Mouse (Mus musculus) myocyte (in vitro differentiated cells): ENCODE results near the gene Drg2. TPM values are rescaled to one million over a fixed set of nuclear protein-coding genes. Genes with fewer than 3 reads are reported as not detected.
A peak's percentile ranks its signal among the peaks of the same experiment; 100 is the strongest.
"Not testable (repeated sequence)": the region's sequence is repeated elsewhere in the genome, so short reads cannot be mapped to it uniquely, and the experiment has no call there.

Experiments used
- H3K27me3 ChIP-seq: one replicate; pipeline ENCODE4 v1.6.1; 2011; ENCODE audit not compliant: control insufficient read depth, insufficient read depth, insufficient read length
- H3K36me3 ChIP-seq: one replicate; pipeline ENCODE4 v1.6.1; 2011; ENCODE audit not compliant: control insufficient read depth, insufficient read depth
- H3K4me2 ChIP-seq: one replicate; pipeline ENCODE4 v1.6.1; 2011; ENCODE audit warnings: low read depth, control low read depth
- H3K4me3 ChIP-seq: one replicate; pipeline ENCODE4 v1.5.1; 2011; ENCODE audit warnings: mild to moderate bottlenecking, control low read depth, moderate library complexity
- H3K79me2 ChIP-seq: one replicate; pipeline ENCODE4 v1.6.1; 2011; ENCODE audit not compliant: control insufficient read depth, insufficient read depth
- H3ac ChIP-seq: one replicate; pipeline ENCODE4 v1.6.1; 2011; ENCODE audit not compliant: control insufficient read depth, insufficient read length
- CEBPB ChIP-seq: IDR thresholded peaks from 2 replicates; pipeline ENCODE4 v1.6.1; 2011; ENCODE audit warnings: mild to moderate bottlenecking, moderate library complexity; ENCODE audit not compliant: poor library complexity, insufficient read depth, severe bottlenecking
- E2F4 ChIP-seq: IDR thresholded peaks from one replicate; pipeline ENCODE4 v1.6.1; 2011; ENCODE audit warnings: mild to moderate bottlenecking, control low read depth, moderate library complexity; ENCODE audit not compliant: insufficient read depth
- MAX ChIP-seq: IDR thresholded peaks from one replicate; pipeline ENCODE4 v1.6.1; 2011; ENCODE audit warnings: low read depth, mild to moderate bottlenecking, control low read depth
- MYOD1 ChIP-seq, 3 experiments: IDR thresholded peaks; one replicate each; pipeline ENCODE4 v1.6.1; 2011; ENCODE audit warnings: control low read depth in 2 of 3, low read depth in 2 of 3, mild to moderate bottlenecking in 2 of 3, moderate library complexity in 1 of 3; ENCODE audit not compliant: insufficient read length in 2 of 3, control insufficient read depth in 1 of 3
- MYOG ChIP-seq, 3 experiments: IDR thresholded peaks; one replicate each; pipeline ENCODE4 v1.6.1; 2011; ENCODE audit warnings: control low read depth in 2 of 3, low read depth in 2 of 3, mild to moderate bottlenecking in 2 of 3; ENCODE audit not compliant: insufficient read length in 2 of 3, control insufficient read depth in 1 of 3, insufficient read depth in 1 of 3
- POLR2A ChIP-seq: IDR thresholded peaks from one replicate; pipeline ENCODE4 v1.6.1; 2011; ENCODE audit warnings: low read depth, mild to moderate bottlenecking, control low read depth, moderate library complexity; ENCODE audit not compliant: insufficient read length
- POLR2AphosphoS2 ChIP-seq: IDR thresholded peaks from one replicate; pipeline ENCODE4 v1.6.1; 2011; ENCODE audit warnings: low read depth, control low read depth; ENCODE audit not compliant: insufficient read length
- REST ChIP-seq: IDR thresholded peaks from one replicate; pipeline ENCODE4 v1.6.1; 2011; ENCODE audit warnings: mild to moderate bottlenecking, control low read depth, moderate library complexity; ENCODE audit not compliant: insufficient read depth, insufficient read length
- SRF ChIP-seq: IDR thresholded peaks from one replicate; pipeline ENCODE4 v1.6.1; 2011; ENCODE audit warnings: low read depth; ENCODE audit not compliant: control insufficient read depth, insufficient read length
- TCF12 ChIP-seq: IDR thresholded peaks from one replicate; pipeline ENCODE4 v1.6.1; 2011; ENCODE audit warnings: mild to moderate bottlenecking, control low read depth; ENCODE audit not compliant: poor library complexity, insufficient read depth, severe bottlenecking
- TCF3 ChIP-seq: IDR thresholded peaks from one replicate; pipeline ENCODE4 v1.6.1; 2011; ENCODE audit warnings: low read depth, control low read depth; ENCODE audit not compliant: insufficient read length
- USF1 ChIP-seq: IDR thresholded peaks from one replicate; pipeline ENCODE4 v1.6.1; 2011; ENCODE audit warnings: low read depth, mild to moderate bottlenecking, control low read depth, moderate library complexity
- polyA plus RNA-seq: library from polyadenylated mRNA; unstranded; fragments of >200 nt; fragmentation: generic; extraction: Trizol; gene quantifications from one replicate; pipeline ENCODE4 v1.2.1, GENCODE M21; 2012; ENCODE audit warnings: missing spikeins

Drg2 gene
- polyA plus RNA-seq, 1 experiment, result 63.1 TPM

DNA sequence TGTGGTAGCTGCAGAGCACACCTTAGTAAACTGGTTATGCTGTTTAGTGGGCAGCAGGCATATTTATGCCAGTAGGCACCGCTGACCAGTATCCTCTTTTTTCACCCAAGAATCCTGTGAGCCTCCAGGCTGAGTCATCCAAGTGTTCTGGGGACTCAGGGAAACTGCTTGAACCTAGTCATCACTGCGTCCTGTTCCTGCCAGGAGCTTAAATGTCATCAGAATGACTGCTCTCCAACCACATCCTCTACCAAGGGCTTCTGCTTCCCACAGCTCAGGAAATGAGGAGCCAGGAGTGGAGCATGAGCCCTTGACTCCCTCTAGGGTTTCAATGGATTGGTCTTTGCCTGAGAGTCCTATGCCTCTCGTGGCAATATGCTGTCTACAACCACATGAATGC is 17.8 kb upstream of the Drg2 start:
- H3ac ChIP-seq, result no peak overlapping the region
- peaks cover 15% of the 10 kb centered on the region for H3K36me3 ChIP-seq
- H3K4me3 ChIP-seq, result no peak overlapping the region
- peak overlapping the region; percentile 57 for H3K4me2 ChIP-seq
- TF ChIP-seq MYOG (IDR thresholded peaks at IDR 0.05; ENCODE audit: control insufficient read depth in 1 of 3, insufficient read depth in 1 of 3, insufficient read length in 2 of 3, low read depth in 2 of 3), result no peak
- no peak for TF ChIP-seq SRF
- no peak for TF ChIP-seq POLR2A
- TF ChIP-seq USF1, result no peak
- no peak for TF ChIP-seq TCF3
- TF ChIP-seq POLR2AphosphoS2, result no peak
- TF ChIP-seq CEBPB, result no peak
- TF ChIP-seq REST, result no peak
- no peaks in the 10 kb centered on the region for H3K27me3 ChIP-seq
- H3K79me2 ChIP-seq, result no peaks in the 10 kb centered on the region

DNA sequence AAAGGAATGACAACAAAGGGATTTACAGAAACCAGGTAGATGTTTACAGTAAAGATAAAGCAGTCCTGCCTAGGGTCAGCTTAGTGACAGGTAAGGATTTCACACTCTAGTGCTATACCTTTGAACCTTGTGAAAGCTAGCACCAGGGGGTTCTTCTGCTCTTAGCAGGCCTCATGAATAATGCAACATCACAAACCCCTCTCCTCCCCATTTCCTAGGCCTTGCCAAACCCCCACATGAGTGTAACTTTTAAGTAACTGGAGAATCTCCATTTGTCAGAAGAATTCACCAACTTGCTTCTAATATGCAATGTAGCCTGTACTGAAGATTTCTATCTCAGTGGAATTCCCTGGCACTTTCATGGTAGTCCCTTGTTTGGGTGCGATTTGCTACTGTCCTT is 14.8 kb upstream of the Drg2 start:
- H3K27me3 ChIP-seq, H3ac ChIP-seq, H3K4me2 ChIP-seq, H3K4me3 ChIP-seq, H3K79me2 ChIP-seq: not testable (repeated sequence)
- peaks cover 30% of the 10 kb centered on the region for H3K36me3 ChIP-seq

DNA sequence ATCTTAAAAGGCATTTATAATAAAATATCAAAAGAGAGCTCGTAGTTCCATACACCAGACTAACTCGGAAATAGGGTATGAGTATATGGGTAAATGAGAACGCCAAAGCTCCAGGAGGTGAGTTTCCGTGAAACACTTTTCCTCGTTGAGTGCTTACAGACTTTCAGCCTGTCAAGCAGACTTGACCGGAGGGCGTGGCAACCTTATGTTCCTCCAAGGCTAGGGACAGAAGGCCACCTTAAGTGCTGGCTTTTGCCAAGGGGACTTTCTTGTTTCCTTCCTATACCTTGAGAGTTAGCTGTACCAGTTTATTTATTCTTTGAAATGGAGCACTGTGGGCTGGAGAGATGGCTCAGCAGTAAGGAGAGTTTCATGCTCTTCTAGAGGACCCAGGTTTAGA is 14.2 kb upstream of the Drg2 start:
- Histone ChIP-seq H3K27me3 (no peaks in the 10 kb centered on the region), H3K36me3 (peaks cover 30% of the 10 kb centered on the region), H3ac (no peak overlapping the region), H3K4me2 (no peak overlapping the region), H3K79me2 (no peaks in the 10 kb centered on the region), H3K4me3 (no peak overlapping the region)
- TF ChIP-seq E2F4, result no peak
- TF ChIP-seq MYOG (IDR thresholded peaks at IDR 0.05; ENCODE audit: control insufficient read depth in 1 of 3, insufficient read depth in 1 of 3, insufficient read length in 2 of 3, low read depth in 2 of 3), result no peak
- no peak for TF ChIP-seq CEBPB
- TF ChIP-seq REST, result no peak
- no peak for TF ChIP-seq TCF12
- TF ChIP-seq POLR2A, result no peak
- no peak for TF ChIP-seq TCF3
- no peak for TF ChIP-seq MYOD1 (IDR thresholded peaks at IDR 0.05; ENCODE audit: control insufficient read depth in 1 of 3, insufficient read length in 2 of 3, low read depth in 2 of 3)
- TF ChIP-seq USF1, result no peak
- TF ChIP-seq MAX, result no peak
- TF ChIP-seq SRF, result no peak
- no peak for TF ChIP-seq POLR2AphosphoS2

DNA sequence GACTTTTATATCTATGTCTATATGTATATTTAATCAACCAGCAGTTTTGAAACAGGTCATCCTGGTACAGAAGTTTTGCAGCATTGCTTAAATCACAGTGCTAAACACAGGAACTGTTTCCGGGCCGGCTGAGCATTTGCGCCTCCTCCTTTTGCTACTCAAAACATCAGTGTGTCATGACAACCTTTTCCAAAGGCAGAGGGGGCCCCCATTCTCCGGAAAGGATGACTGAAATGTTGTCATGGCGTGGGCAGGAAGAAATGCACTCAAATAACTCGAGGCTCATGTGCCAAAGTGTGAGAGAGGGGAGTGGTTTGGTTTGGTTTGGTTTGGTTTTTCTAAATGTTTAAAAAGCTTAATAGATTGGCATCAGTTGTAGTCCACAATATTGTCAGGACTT is 11.5 kb upstream of the Drg2 start:
- H3ac ChIP-seq, result no peak overlapping the region
- H3K4me2 ChIP-seq, result no peak overlapping the region
- TF ChIP-seq E2F4 (no peak), TCF12 (no peak), MYOD1 (IDR thresholded peaks at IDR 0.05; ENCODE audit: control insufficient read depth in 1 of 3, insufficient read length in 2 of 3, low read depth in 2 of 3) (no peak), POLR2A (no peak), MYOG (IDR thresholded peaks at IDR 0.05; ENCODE audit: control insufficient read depth in 1 of 3, insufficient read depth in 1 of 3, insufficient read length in 2 of 3, low read depth in 2 of 3) (no peak), MAX (no peak), USF1 (no peak), TCF3 (no peak), CEBPB (no peak), REST (no peak), POLR2AphosphoS2 (no peak), SRF (no peak)
- no peak overlapping the region for H3K4me3 ChIP-seq
- no peaks in the 10 kb centered on the region for H3K27me3 ChIP-seq
- H3K36me3 ChIP-seq, result peaks cover 27% of the 10 kb centered on the region
- no peaks in the 10 kb centered on the region for H3K79me2 ChIP-seq

DNA sequence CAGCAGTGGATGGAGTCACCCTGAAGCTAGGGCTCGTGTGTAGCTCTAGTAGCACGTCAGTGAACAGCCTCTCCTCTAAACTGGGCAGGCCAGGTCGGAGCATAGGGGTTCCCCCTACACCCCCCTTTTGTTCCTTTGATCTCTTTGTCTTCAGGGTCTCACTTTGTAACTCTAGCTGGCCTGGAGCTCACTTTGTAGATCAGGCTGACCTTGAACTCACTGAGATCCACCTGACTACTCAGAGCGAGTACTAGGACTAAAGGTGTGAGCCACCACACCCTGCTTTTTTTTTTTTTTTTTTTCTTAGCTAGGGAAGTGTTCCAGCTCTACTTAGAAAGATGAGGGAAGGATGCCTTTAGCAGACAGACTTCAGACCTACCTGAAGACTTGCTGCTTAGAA is 10.4 kb upstream of the Drg2 start:
- Histone ChIP-seq H3K27me3 (no peaks in the 10 kb centered on the region), H3K79me2 (no peaks in the 10 kb centered on the region), H3ac (no peak overlapping the region), H3K4me3 (no peak overlapping the region), H3K36me3 (peaks cover 19% of the 10 kb centered on the region), H3K4me2 (no peak overlapping the region)
- TF ChIP-seq USF1, result no peak
- no peak for TF ChIP-seq CEBPB
- no peak for TF ChIP-seq TCF12
- TF ChIP-seq E2F4, result no peak
- TF ChIP-seq TCF3, result no peak
- no peak for TF ChIP-seq POLR2AphosphoS2
- TF ChIP-seq POLR2A, result no peak
- TF ChIP-seq REST, result no peak
- no peak for TF ChIP-seq MAX
- TF ChIP-seq SRF, result no peak
- TF ChIP-seq MYOG (IDR thresholded peaks at IDR 0.05; ENCODE audit: control insufficient read depth in 1 of 3, insufficient read depth in 1 of 3, insufficient read length in 2 of 3, low read depth in 2 of 3), result no peak
